Mouse (Mus musculus): ENCODE measurements at regions not wholly inside any gene's neighbourhood (a gene's known extent, or its start where the extent isn't known, plus 50 kb on each side); places are given as distances from the start of the nearest gene placed in this dataset.

DNA sequence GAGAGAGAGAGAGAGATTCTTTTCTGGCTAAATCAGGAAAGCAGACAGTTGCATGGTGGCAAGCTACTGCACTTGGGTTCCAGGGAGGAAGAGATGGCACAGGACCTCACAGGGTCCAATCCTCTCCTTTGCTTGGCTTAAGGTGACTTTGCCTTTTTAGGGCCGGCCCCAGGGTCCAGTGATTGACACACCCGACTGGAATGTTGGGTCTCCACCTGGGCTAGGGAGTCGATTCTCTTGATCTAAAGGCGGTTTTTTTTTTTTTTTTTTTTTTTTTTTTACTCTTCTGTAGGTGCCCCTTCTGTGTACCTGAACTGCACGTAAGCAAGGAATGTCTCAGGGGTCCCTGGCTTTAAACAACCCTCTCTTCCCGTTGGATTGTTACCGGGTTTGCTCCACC lies 131.4 kb downstream of the Enc1 start:
- no peaks in the 10 kb centered on the region for H3K36me3 ChIP-seq (ENCODE audit: control insufficient read depth, insufficient read depth, low read length)
- H3K9ac ChIP-seq (ENCODE audit: low read depth, low read length, severe bottlenecking) = no peak overlapping the region
- no peak overlapping the region for H3K27ac ChIP-seq (replicated peaks; ENCODE audit: low read depth, low read length)
- no peak overlapping the region for H3K4me2 ChIP-seq (replicated peaks; ENCODE audit: low read depth, low read length, severe bottlenecking)
- no peak overlapping the region for H3K4me3 ChIP-seq (replicated peaks; ENCODE audit: low read length)
- no peak for TF ChIP-seq POLR2A (IDR thresholded peaks at IDR 0.05; ENCODE audit: borderline replicate concordance, extremely low read depth, insufficient read depth, insufficient read length)
- H3K9me3 ChIP-seq (ENCODE audit: control insufficient read depth, low read length) = no peaks in the 10 kb centered on the region
- 0 out of 2 replicates have a peak, but pooled peaks cover under 1% of the 10 kb centered on the region for H3K4me1 ChIP-seq (ENCODE audit: control insufficient read depth, insufficient read depth, low read length)
- DNase-seq (ENCODE audit: low spot score) = no peak
- no peaks in the 10 kb centered on the region for H3K27me3 ChIP-seq (ENCODE audit: control insufficient read depth, insufficient read depth, low read length)
- ATAC-seq (ENCODE audit: low FRiP score, low read depth) = no peak
- WGBS = 49% methylated on average over 6 of the region's 7 CpGs

DNA sequence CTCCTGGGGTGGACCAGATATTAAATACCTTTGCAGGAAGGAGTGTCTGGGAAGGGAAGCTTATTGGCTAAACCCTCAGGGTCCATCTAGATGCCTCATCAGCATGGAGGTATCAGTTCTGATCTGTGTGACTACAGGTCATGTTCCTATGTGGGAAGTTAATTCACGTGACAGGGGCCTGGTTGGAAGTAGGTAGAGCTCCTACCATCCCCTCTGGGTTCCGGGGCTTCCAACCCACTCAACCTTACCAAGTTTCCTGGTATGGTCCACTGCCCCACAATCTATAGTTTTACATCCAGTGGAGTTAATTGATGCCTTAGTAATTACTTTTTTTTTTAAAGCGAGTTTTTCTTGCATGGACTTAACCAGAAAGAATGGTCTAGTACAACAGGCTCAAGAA lies 130.3 kb downstream of the Enc1 start:
- TF ChIP-seq POLR2A (IDR thresholded peaks at IDR 0.05; ENCODE audit: borderline replicate concordance, extremely low read depth, insufficient read depth, insufficient read length) = no peak
- H3K4me1 ChIP-seq (ENCODE audit: control insufficient read depth, insufficient read depth, low read length) = 0 out of 2 replicates have a peak, but pooled peaks cover 3% of the 10 kb centered on the region
- no peak overlapping the region for H3K4me2 ChIP-seq (replicated peaks; ENCODE audit: low read depth, low read length, severe bottlenecking)
- ATAC-seq (ENCODE audit: low FRiP score, low read depth) (no peak), DNase-seq (ENCODE audit: low spot score) (no peak)
- H3K9ac ChIP-seq (ENCODE audit: low read depth, low read length, severe bottlenecking) = no peak overlapping the region
- WGBS = 95% methylated on average over 3 of the region's 3 CpGs
- no peaks in the 10 kb centered on the region for H3K36me3 ChIP-seq (ENCODE audit: control insufficient read depth, insufficient read depth, low read length)
- H3K4me3 ChIP-seq (replicated peaks; ENCODE audit: low read length) = no peak overlapping the region
- H3K27me3 ChIP-seq (ENCODE audit: control insufficient read depth, insufficient read depth, low read length) = no peaks in the 10 kb centered on the region
- H3K9me3 ChIP-seq (ENCODE audit: control insufficient read depth, low read length) = no peaks in the 10 kb centered on the region
- no peak overlapping the region for H3K27ac ChIP-seq (replicated peaks; ENCODE audit: low read depth, low read length)

DNA sequence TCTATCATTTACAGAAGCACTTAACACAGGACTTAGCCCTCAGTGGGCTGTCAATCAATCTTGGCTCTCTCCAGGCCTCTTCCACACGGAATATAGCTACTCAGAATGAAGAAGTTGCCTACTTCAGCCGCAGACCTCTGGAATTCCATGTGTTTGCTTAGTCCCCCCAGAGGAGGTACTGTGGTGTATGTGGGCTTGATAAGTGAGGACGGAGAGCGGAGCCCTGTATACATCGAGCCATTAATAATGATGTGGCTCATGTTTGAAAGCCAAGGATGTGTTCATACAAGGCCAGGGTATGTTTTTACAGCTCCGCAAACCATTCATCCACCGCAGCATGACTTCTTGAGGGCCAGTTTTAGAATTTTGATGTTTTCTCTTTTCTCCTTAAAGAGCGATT lies 125.8 kb downstream of the Enc1 start:
- Histone ChIP-seq H3K4me1 (ENCODE audit: control insufficient read depth, insufficient read depth, low read length) (peaks cover 16% of the 10 kb centered on the region), H3K36me3 (ENCODE audit: control insufficient read depth, insufficient read depth, low read length) (no peaks in the 10 kb centered on the region), H3K27me3 (ENCODE audit: control insufficient read depth, insufficient read depth, low read length) (no peaks in the 10 kb centered on the region), H3K4me2 (replicated peaks; ENCODE audit: low read depth, low read length, severe bottlenecking) (no peak overlapping the region), H3K9ac (ENCODE audit: low read depth, low read length, severe bottlenecking) (no peak overlapping the region), H3K4me3 (replicated peaks; ENCODE audit: low read length) (no peak overlapping the region), H3K27ac (replicated peaks; ENCODE audit: low read depth, low read length) (no peak overlapping the region), H3K9me3 (ENCODE audit: control insufficient read depth, low read length) (no peaks in the 10 kb centered on the region)
- ATAC-seq (ENCODE audit: low FRiP score, low read depth) = no peak; the same call in 1 of the 2 replicates
- TF ChIP-seq POLR2A (IDR thresholded peaks at IDR 0.05; ENCODE audit: borderline replicate concordance, extremely low read depth, insufficient read depth, insufficient read length) = no peak
- DNase-seq (ENCODE audit: low spot score) = peak; percentile 12
- 75% methylated on average over 8 of the region's 8 CpGs for WGBS

DNA sequence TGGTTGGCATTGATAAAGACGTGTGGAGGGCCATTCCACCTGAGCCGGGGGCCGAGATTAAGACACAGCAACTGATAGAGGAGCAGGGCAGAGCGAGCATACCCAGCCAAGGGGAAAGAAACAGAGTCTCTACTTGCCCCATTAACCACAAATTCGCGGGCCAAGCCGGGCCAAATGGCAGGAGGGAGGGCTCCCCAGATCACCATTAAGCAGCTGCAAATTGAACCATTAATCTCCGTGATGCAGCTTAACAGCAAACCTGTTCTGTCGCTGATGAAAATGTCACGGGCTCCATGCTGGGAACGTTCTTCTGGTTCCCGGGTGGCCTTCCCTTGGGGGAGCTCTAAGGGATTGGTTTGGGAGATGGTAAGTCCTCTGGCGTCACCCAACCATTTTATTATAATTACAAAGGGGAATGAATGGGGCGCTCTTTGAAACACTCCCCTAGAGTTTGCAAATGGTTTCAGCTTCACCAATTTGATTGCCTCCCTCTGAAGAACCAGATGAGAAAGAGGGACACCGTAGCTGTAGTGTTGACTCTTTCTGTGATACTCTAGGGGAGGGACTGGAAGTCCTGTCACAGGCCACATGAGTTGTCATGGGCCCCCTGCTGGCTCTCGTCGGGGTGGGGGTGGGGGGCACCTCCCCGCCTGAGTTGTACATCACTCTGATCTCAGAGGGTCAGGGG lies 124.8 kb downstream of the Enc1 start:
- Histone ChIP-seq H3K4me1 (ENCODE audit: control insufficient read depth, insufficient read depth, low read length) (peaks cover 16% of the 10 kb centered on the region), H3K9me3 (ENCODE audit: control insufficient read depth, low read length) (no peaks in the 10 kb centered on the region), H3K9ac (ENCODE audit: low read depth, low read length, severe bottlenecking) (no peak overlapping the region), H3K36me3 (ENCODE audit: control insufficient read depth, insufficient read depth, low read length) (no peaks in the 10 kb centered on the region), H3K27me3 (ENCODE audit: control insufficient read depth, insufficient read depth, low read length) (no peaks in the 10 kb centered on the region), H3K4me2 (replicated peaks; ENCODE audit: low read depth, low read length, severe bottlenecking) (no peak overlapping the region), H3K27ac (replicated peaks; ENCODE audit: low read depth, low read length) (no peak overlapping the region), H3K4me3 (replicated peaks; ENCODE audit: low read length) (no peak overlapping the region)
- no peak for TF ChIP-seq POLR2A (IDR thresholded peaks at IDR 0.05; ENCODE audit: borderline replicate concordance, extremely low read depth, insufficient read depth, insufficient read length)
- DNase-seq (ENCODE audit: low spot score) (no peak), ATAC-seq (ENCODE audit: low FRiP score, low read depth) (no peak)
- WGBS = 33% methylated on average over 18 of the region's 18 CpGs

DNA sequence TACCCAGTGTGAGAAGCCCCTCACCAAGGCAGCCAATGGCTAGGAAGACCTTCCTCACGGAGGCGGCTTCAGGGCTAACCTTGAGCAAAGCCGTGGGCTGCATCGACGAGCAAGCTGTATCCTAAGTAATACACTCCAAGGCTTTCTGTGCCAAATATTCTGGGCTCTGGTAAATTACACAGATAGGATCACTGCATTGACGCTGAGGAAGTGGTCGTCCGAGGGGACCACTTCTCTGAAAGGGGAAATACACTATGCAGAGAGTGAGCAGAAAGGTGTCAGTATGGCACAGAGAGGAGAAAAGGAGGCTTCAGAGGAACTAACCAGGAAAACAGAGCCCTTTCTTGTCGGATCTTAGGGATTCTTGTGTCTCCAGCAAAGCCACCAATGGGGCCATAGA lies 124.1 kb downstream of the Enc1 start:
- H3K4me1 ChIP-seq (ENCODE audit: control insufficient read depth, insufficient read depth, low read length) = peaks cover 16% of the 10 kb centered on the region
- H3K9me3 ChIP-seq (ENCODE audit: control insufficient read depth, low read length) = no peaks in the 10 kb centered on the region
- DNase-seq (ENCODE audit: low spot score) (no peak), ATAC-seq (ENCODE audit: low FRiP score, low read depth) (no peak)
- no peaks in the 10 kb centered on the region for H3K36me3 ChIP-seq (ENCODE audit: control insufficient read depth, insufficient read depth, low read length)
- no peak overlapping the region for H3K9ac ChIP-seq (ENCODE audit: low read depth, low read length, severe bottlenecking)
- no peak overlapping the region for H3K27ac ChIP-seq (replicated peaks; ENCODE audit: low read depth, low read length)
- WGBS = 82% methylated on average over 9 of the region's 9 CpGs
- H3K4me3 ChIP-seq (replicated peaks; ENCODE audit: low read length) = no peak overlapping the region
- no peaks in the 10 kb centered on the region for H3K27me3 ChIP-seq (ENCODE audit: control insufficient read depth, insufficient read depth, low read length)
- H3K4me2 ChIP-seq (replicated peaks; ENCODE audit: low read depth, low read length, severe bottlenecking) = no peak overlapping the region
- TF ChIP-seq POLR2A (IDR thresholded peaks at IDR 0.05; ENCODE audit: borderline replicate concordance, extremely low read depth, insufficient read depth, insufficient read length) = no peak
